Comparison of ENCODE assay signal across 11 mouse cellular contexts in genomic region chr14:7105124-7105802, GRCm38 (mm10). TPM values are rescaled to one million over a fixed set of nuclear protein-coding genes. Genes with fewer than 3 reads are reported as not detected.
A peak's percentile ranks its signal among the peaks of the same experiment; 100 is the strongest.
DNase-seq lines count a peak whose midpoint lies in the region; ATAC-seq and TF ChIP-seq lines count a peak whose summit lies in the region.
"Not testable (repeated sequence)": the region's sequence is repeated elsewhere in the genome, so short reads cannot be mapped to it uniquely, and the experiment has no call there.
"Had no signal": no experiment of that assay in that cellular context is flagged by ENCODE, and none has a peak within 500 bp of the region (broad histone marks: within the 10 kb centered on the region; RNA-seq: fewer than 3 reads in every experiment).

No protein-coding gene starts in this region.

- H3K27me3 ChIP-seq in embryonic facial prominence, embryonic 10.5 days (replicated peaks; ENCODE audit: low read depth, poor library complexity, severe bottlenecking); hindbrain, embryonic 15.5 days; lung, embryonic 14.5 days (ENCODE audit: insufficient read depth, low read length): not testable (repeated sequence)

- peak overlapping the region; percentile 55 for H3K4me2 ChIP-seq in hindbrain, embryonic 15.5 days
- peak overlapping the region; percentile 54 for H3K4me2 ChIP-seq in lung, embryonic 14.5 days

- ATAC-seq in hindbrain, embryonic 15.5 days (ENCODE audit: low FRiP score, low read depth): peak; percentile 66; the same call in 1 of the 2 replicates
- peak; percentile 66; the same call in 1 of the 2 replicates for ATAC-seq in lung, embryonic 14.5 days (ENCODE audit: insufficient read depth)

- H3K4me3 ChIP-seq in embryonic facial prominence, embryonic 10.5 days: peak overlapping the region; percentile 62
- peak overlapping the region; percentile 46 for H3K4me3 ChIP-seq in hindbrain, embryonic 15.5 days
- peak overlapping the region; percentile 37 for H3K4me3 ChIP-seq in lung, embryonic 14.5 days (ENCODE audit: low read depth, low read length)
- H3K4me3 ChIP-seq in olfactory bulb, adult 2 months (ENCODE audit: insufficient read depth, low read depth, low read length): peak overlapping the region; percentile 55

- TF ChIP-seq CTCF in lung, embryonic 14.5 days (IDR thresholded peaks at IDR 0.05; ENCODE audit: low read depth): 0 out of 2 replicates have a peak, but pooled peaks have one; percentile 6
- not testable (repeated sequence) for TF ChIP-seq CTCF in olfactory bulb, adult 2 months (IDR thresholded peaks at IDR 0.05; ENCODE audit: insufficient read depth, low read depth, low read length)

- not testable (repeated sequence) for H3K4me1 ChIP-seq in embryonic facial prominence, embryonic 10.5 days; hindbrain, embryonic 15.5 days (replicated peaks); lung, embryonic 14.5 days (ENCODE audit: insufficient read depth); olfactory bulb, adult 2 months (ENCODE audit: control insufficient read depth, insufficient read depth, low read length)

- 0% methylated on average over 13 of the region's 54 CpGs for WGBS in embryonic facial prominence, embryonic 10.5 days
- 0% methylated on average over 10 of the region's 54 CpGs for WGBS in hindbrain, embryonic 15.5 days
- 0% methylated on average over 8 of the region's 54 CpGs for WGBS in lung, embryonic 14.5 days
- 2% methylated on average over 14 of the region's 54 CpGs for WGBS in olfactory bulb, adult 2 months

- H3K9me3 ChIP-seq in embryonic facial prominence, embryonic 10.5 days; hindbrain, embryonic 15.5 days; lung, embryonic 14.5 days (ENCODE audit: low read depth, low read length): not testable (repeated sequence)

- not testable (repeated sequence) for TF ChIP-seq POLR2A in olfactory bulb, adult 2 months (IDR thresholded peaks at IDR 0.05; ENCODE audit: insufficient read depth, low read depth, low read length)

- not testable (repeated sequence) for H3K36me3 ChIP-seq in embryonic facial prominence, embryonic 10.5 days (replicated peaks); hindbrain, embryonic 15.5 days; lung, embryonic 14.5 days (ENCODE audit: insufficient read depth)

- H3K9ac ChIP-seq in hindbrain, embryonic 15.5 days: peak overlapping the region; percentile 61
- peak overlapping the region; percentile 29; the same call in 1 of the 2 replicates for H3K9ac ChIP-seq in lung, embryonic 14.5 days

- DNase-seq in ZHBTc4 (ENCODE audit: low read depth, low spot score): peak; percentile 22
- peak; percentile 70 for DNase-seq in embryonic facial prominence, embryonic 10.5 days (ENCODE audit: low spot score)
- peak; percentile 66 for DNase-seq in heart, adult 11 months
- peak; percentile 2 to 5 for DNase-seq in layer of hippocampus, postnatal 36 days
- peak; percentile 35 for DNase-seq in lung, embryonic 14.5 days
- DNase-seq in thymus, postnatal 0 days (ENCODE audit: low spot score): peak; percentile 7

- peak overlapping the region; percentile 93 for H3K27ac ChIP-seq in embryonic facial prominence, embryonic 10.5 days (replicated peaks)
- peak overlapping the region; percentile 89 for H3K27ac ChIP-seq in hindbrain, embryonic 15.5 days (replicated peaks)
- H3K27ac ChIP-seq in lung, embryonic 14.5 days (ENCODE audit: low read depth); olfactory bulb, adult 2 months (ENCODE audit: insufficient read depth, low read depth, low read length): not testable (repeated sequence)

RNA-seq across cellular contexts. Expression of gene Gm3696, which starts 4.8 kb away (rescaled TPM):
- polyA plus RNA-seq in embryonic facial prominence, embryonic 10.5 days (2016; fragmentation: Nextera tagmentation; extraction: Ambion mirVana): 1.9 and 2.7 TPM in 2 replicates
- 6.5 and 7.4 TPM in 2 replicates for polyA plus RNA-seq in hindbrain, embryonic 15.5 days (2015; fragmentation: Nextera tagmentation; extraction: Ambion mirVana)
- total RNA-seq in layer of hippocampus, postnatal 36 days (2021): 1 to 10 TPM; 2.2 to 5.1 TPM
- 1.9 TPM in 2 replicates for polyA plus RNA-seq in lung, embryonic 14.5 days (2014; fragmentation: Nextera tagmentation; extraction: Ambion mirVana)
- polyA plus RNA-seq in olfactory bulb, adult 2 months (2012; ENCODE audit: insufficient read depth, insufficient read length, low replicate concordance, missing spikeins): not detected in 2 replicates
- 0.62 and 0.71 TPM in 2 replicates for polyA plus RNA-seq in thymus, postnatal 0 days (2015; fragmentation: Nextera tagmentation; extraction: Ambion mirVana)
- total RNA-seq: CH12.LX had no signal

RNA-seq across cellular contexts. Expression of gene Gm6676, which starts 19.9 kb away (rescaled TPM):
- not detected in 2 replicates for polyA plus RNA-seq in embryonic facial prominence, embryonic 10.5 days (2016; fragmentation: Nextera tagmentation; extraction: Ambion mirVana)
- polyA plus RNA-seq in hindbrain, embryonic 15.5 days (2015; fragmentation: Nextera tagmentation; extraction: Ambion mirVana): not detected in 2 replicates
- total RNA-seq in layer of hippocampus, postnatal 36 days (2021): not detected
- polyA plus RNA-seq in lung, embryonic 14.5 days (2014; fragmentation: Nextera tagmentation; extraction: Ambion mirVana): not detected in 2 replicates
- not detected in 2 replicates for polyA plus RNA-seq in olfactory bulb, adult 2 months (2012; ENCODE audit: insufficient read depth, insufficient read length, low replicate concordance, missing spikeins)
- not detected in 2 replicates for polyA plus RNA-seq in thymus, postnatal 0 days (2015; fragmentation: Nextera tagmentation; extraction: Ambion mirVana)
- total RNA-seq: CH12.LX; gastrocnemius, adult 8-10 months; left cerebral cortex, postnatal 14 days had no signal

Comparison
In these comparisons a context has a peak if more than half of its experiments do, and no peak if none do; other contexts are left out.
1. DNase-seq: peak in every context shown above with its lines; median percentile 70 in embryonic facial prominence, embryonic 10.5 days; 66 in heart, adult 11 months; 35 in lung, embryonic 14.5 days; 22 in ZHBTc4; 7 in thymus, postnatal 0 days; 4 in layer of hippocampus, postnatal 36 days.